Mouse (Mus musculus) liver, adult 2 months (tissue): ENCODE measurements around the gene Med18.

Source experiments
- CTCF ChIP-seq: fragments of 200-500 bp; IDR thresholded peaks from 2 replicates; pipeline ENCODE4 v1.5.1; 2011; ENCODE audit warnings: low read depth, low read length, control low read depth
- POLR2A ChIP-seq: fragments of 200-500 bp; IDR thresholded peaks from 2 replicates; pipeline ENCODE4 v1.6.1; 2011; ENCODE audit warnings: low read length, control low read depth; ENCODE audit not compliant: insufficient read depth; ENCODE audit errors: extremely low read depth

DNA sequence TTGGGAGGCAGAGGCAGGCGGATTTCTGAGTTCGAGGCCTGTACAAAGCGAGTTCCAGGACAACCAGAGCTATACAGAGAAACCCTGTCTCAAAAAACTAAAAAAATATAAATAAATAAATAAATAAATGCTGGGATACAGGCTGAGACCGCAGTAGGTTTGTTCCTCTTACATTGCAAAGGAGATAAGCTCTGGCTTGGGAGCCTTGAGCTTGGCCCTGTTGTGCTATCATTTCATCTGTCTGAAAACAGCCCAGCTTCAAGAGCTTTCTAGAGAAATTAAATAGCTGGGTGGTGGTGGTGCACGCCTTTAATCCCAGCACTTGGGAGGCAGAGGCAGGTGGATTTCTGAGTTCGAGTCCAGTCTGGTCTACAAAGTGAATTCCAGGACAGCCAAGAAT, 37.9 kb upstream of the Med18 start:
- TF ChIP-seq CTCF (no peak), POLR2A (no peak)
